Mouse (Mus musculus) forebrain, embryonic 14.5 days (tissue): ENCODE data around the gene Irx1. TPM values are rescaled to one million over a fixed set of nuclear protein-coding genes. Genes with fewer than 3 reads are reported as not detected.

ENCODE experiments used
- ATAC-seq: fragments of 200-750 bp; cut with Nextera tagmentation; 2 replicates; pipeline ENCODE4 v1.8.0; 2017; ENCODE audit warnings: mild to moderate bottlenecking, moderate library complexity
- DNase-seq: peaks from one replicate; pipeline ENCODE4 v3.0.0-alpha.2; 2015; ENCODE audit warnings: low spot score
- H3K27ac ChIP-seq: fragments of 300-500 bp; sonication (generic); 2 replicates; pipeline ENCODE4 v1.5.1; 2014; ENCODE audit warnings: low read depth, mild to moderate bottlenecking, control low read depth, low read length, moderate library complexity
- H3K27me3 ChIP-seq: fragments of 300-500 bp; sonication (generic); replicated peaks from 2 replicates; pipeline ENCODE4 v1.6.1; 2014; ENCODE audit warnings: low read length, control low read depth, mixed read lengths; ENCODE audit not compliant: control insufficient read depth, insufficient read depth
- H3K36me3 ChIP-seq: fragments of 300-500 bp; sonication (generic); 2 replicates; pipeline ENCODE4 v1.6.1; 2014; ENCODE audit warnings: low read length, control low read depth; ENCODE audit not compliant: control insufficient read depth, insufficient read depth
- H3K4me1 ChIP-seq: fragments of 300-500 bp; sonication (generic); 2 replicates; pipeline ENCODE4 v1.6.1; 2014; ENCODE audit warnings: antibody characterized with exemption, low read length, control low read depth; ENCODE audit not compliant: control insufficient read depth, insufficient read depth
- H3K4me2 ChIP-seq: fragments of 300-500 bp; sonication (generic); 2 replicates; pipeline ENCODE4 v1.6.1; 2014; ENCODE audit warnings: mild to moderate bottlenecking, control low read depth, low read length
- H3K4me3 ChIP-seq: fragments of 300-500 bp; sonication (generic); 2 replicates; pipeline ENCODE4 v1.5.1; 2014; ENCODE audit warnings: low read depth, low read length, control low read depth
- H3K9ac ChIP-seq: fragments of 300-500 bp; sonication (generic); 2 replicates; pipeline ENCODE4 v1.6.1; 2014; ENCODE audit warnings: mild to moderate bottlenecking, low read length, control low read depth, moderate library complexity
- H3K9me3 ChIP-seq: fragments of 300-500 bp; sonication (generic); replicated peaks from 2 replicates; pipeline ENCODE4 v1.6.1; 2016; ENCODE audit warnings: low read length, control low read depth, mixed read lengths; ENCODE audit not compliant: control insufficient read depth
- WGBS: fragments of 180-500 bp; shearing (Covaris S2); extraction: QIAGEN DNeasy Blood & Tissue Kit; methylation state at CpG from one replicate; pipeline ENCODE4 v1.1.7; 2014; 5-methylcytosine and 5-hydroxymethylcytosine counted together
- polyA plus RNA-seq: library from polyadenylated mRNA; unstranded; fragments of >200 nt; fragmentation: Nextera tagmentation; extraction: Ambion mirVana; gene quantifications from 2 replicates; pipeline ENCODE4 v1.2.1, GENCODE M21; 2014

Irx1 gene
- 0.32 and 0.62 TPM in 2 replicates for polyA plus RNA-seq

DNA sequence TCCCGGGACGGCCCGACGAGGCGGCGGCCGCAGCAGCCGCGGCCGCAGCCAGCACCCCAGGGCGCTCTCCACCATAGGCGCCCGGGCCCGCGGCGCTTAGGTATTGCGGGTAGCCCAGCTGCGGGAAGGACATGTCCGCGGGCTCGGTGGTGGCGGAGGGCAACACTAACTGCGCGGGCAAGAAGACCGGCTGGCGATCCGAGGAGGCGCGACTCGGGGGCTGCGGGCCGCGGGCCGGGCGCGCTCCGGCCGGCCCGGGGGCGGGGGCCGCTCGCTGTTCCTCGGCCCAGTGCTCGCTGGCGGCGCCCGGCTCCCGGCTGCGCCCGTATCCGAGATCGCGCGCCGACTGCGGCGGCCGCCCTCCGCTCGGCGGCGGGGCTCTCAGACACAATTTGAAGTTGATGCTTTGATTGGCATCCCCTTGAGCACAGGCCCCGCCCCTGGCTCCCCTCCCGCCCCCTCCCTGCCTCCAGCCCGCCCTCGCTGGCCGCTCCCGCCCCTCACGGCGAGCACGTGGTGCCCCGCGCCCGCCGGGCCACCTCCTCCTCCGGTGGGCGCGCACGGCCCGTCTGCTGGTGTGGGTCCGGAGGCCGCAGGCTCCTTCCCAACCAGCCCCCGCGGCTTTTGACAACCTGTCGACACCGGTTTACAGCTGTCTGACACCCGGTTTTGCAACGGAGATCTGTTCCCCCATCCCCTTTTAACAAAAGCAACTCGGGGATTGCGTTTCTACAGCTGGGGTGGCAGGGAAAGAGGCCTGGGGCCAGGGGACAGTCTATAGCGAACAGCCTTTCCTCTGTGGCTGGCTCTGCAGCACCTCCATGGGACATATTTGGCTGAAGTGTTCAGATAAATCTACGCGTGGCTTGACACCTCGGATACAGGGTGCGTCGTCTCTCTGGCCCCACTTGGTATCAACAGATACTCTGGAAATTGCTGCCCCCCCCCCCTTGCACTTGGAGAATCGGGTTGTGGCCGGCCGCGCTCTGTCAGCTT, at the start of gene Irx1:
Gene Irx1 (minus strand): TSS at position 368 of the 996 bp plus-strand sequence.
- Histone ChIP-seq H3K27ac (no peak within 1 kb of the TSS), H3K9me3 (no peaks in the 10 kb centered on the region), H3K4me2 (peak within 1 kb of the TSS; percentile 59), H3K4me3 (peak within 1 kb of the TSS; percentile 35), H3K27me3 (peaks cover 90% of the 10 kb centered on the region), H3K9ac (peak within 1 kb of the TSS; percentile 43), H3K4me1 (peaks cover 2% of the 10 kb centered on the region; the same call in 1 of the 2 replicates), H3K36me3 (no peaks in the 10 kb centered on the region)
- under 1% methylated on average over 71 of the region's 100 CpGs for WGBS
- peak; percentile 57 for ATAC-seq
- DNase-seq = peak; percentile 59

DNA sequence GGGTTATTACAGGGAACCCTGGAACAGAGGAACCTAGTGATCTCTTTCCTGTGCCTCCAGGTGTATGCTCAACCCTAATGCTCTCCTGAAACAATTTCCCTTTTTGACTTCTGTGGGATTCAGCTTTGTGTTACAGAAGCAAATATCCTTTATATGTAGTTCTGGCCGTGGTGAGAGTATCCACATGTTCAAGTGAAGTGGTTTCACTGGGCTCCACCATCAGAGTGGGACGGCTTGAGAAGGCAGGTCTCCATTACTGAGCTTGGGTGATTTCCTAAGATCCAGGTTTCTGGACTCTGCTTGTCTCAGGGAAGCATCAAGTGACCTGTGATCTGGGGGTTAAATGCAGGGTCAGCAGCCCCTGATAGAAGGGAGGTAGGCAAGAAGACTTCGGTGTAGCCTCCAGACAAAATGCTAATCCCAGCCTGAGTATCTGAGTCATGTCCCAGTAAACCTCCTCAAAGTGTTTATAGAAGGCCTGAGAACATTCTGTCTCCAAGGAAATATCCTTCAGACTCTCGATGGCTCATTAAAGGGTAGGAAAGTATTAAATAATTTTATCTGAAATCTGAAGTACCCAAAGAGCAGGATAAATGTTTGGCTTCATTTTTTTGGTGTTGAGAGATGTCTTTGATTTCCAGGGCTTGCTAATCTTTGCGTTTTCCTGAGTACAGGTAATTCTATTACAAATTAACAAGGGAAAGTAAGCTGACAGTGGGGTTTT, 16.6 kb upstream of the Irx1 start:
- Histone ChIP-seq H3K4me2 (no peak overlapping the region), H3K4me3 (no peak overlapping the region), H3K36me3 (no peaks in the 10 kb centered on the region), H3K27ac (no peak overlapping the region), H3K9me3 (no peaks in the 10 kb centered on the region), H3K9ac (no peak overlapping the region), H3K4me1 (no peaks in the 10 kb centered on the region), H3K27me3 (0 out of 2 replicates have a peak, but pooled peaks cover 3% of the 10 kb centered on the region)
- WGBS = 60% methylated on average over 5 of the region's 5 CpGs
- no peak for DNase-seq
- no peak for ATAC-seq

DNA sequence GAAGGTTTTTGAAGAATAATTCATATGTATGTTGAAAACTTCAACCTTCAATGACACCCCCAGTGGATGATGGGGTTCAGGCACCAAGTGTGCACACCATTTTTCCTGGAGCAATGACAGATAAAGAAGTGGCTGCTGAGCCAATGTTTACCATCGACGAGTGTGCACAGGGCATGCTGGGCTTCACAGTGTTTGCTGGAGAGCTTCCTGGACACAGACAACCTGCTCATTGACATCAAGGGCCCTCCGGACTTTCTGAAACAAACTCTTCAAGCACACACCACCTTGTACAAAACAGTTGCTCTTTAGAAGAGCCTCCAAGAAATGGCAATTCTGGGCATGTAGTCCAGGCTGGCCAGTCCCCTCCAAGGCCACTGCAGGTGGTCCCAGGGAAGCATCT, 12.2 kb upstream of the Irx1 start:
- no peak overlapping the region for H3K4me2 ChIP-seq
- H3K4me1 ChIP-seq = no peaks in the 10 kb centered on the region
- H3K4me3 ChIP-seq = no peak overlapping the region
- no peaks in the 10 kb centered on the region for H3K9me3 ChIP-seq
- no peak overlapping the region for H3K27ac ChIP-seq
- peaks cover 22% of the 10 kb centered on the region; the same call in 1 of the 2 replicates for H3K27me3 ChIP-seq
- DNase-seq (no peak), ATAC-seq (no peak)
- no peak overlapping the region for H3K9ac ChIP-seq
- 88% methylated on average over 3 of the region's 3 CpGs for WGBS
- no peaks in the 10 kb centered on the region for H3K36me3 ChIP-seq

DNA sequence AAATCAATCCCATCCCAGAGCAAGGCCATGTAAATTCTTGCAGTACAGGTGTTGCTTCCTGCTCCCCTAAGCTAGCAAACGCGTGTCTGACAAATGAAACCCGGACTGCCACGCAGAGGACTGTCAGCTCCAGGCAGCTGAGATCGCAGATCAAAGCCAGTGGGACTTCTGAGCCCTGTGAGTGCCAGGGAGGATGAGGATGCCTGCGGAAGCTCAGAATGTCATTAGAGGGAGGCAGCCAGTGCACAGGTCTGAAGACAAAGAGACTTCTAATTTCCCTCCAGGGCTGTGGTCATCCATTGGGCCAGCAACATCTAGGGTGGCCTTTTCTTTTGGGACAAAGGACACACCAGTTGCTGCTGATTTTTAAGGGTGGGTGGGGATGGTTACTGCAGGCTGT, 4.8 kb upstream of the Irx1 start:
- Histone ChIP-seq H3K27ac (no peak overlapping the region), H3K36me3 (no peaks in the 10 kb centered on the region), H3K27me3 (peaks cover 89% of the 10 kb centered on the region), H3K4me1 (no peaks in the 10 kb centered on the region; the same call in 1 of the 2 replicates), H3K4me2 (no peak overlapping the region), H3K9me3 (no peaks in the 10 kb centered on the region), H3K9ac (no peak overlapping the region), H3K4me3 (no peak overlapping the region)
- DNase-seq (peak; percentile 22), ATAC-seq (no peak)
- WGBS = under 1% methylated on average over 6 of the region's 6 CpGs

DNA sequence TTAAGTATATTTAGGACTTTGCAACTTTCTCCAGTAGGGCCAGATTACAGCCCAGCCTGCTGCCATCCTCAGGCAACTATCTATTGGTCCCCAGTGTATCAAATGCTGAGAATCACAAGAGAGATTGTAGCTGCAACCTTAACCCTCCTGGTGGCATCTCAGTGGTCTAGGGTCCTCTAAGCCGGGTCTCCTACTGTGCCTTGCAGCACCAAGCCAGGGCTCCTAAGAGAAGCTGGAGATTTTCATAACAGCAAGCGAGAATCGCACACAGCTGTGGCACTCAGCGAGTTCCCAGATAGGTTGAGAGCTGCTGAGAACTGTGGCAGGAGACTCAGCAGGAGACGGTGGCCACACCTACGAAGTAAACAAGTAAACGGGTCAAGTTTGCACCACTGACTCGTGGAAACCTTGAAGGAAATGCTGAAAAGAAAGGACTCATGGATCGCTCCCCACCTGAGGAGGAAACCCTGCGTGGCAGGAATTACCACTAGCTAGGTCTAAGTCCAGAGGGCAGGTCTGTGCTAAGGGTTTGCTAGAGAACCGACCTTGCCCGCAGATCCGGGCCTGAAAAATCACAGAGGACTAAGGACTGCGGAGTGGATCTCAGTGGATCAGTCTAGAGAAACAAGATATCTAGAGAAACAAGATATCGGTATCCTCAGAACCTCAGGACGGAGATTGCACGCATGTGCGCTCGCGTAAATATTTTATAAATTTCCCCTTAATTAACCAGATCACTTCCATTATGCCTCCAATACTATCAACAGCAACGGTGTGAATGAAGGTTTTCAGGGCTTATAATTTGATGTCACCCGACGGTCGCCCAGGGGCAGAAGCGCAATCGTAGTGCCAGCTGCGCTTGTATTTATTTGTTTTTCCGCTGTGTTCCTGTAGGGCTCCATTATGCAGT, 4.1 kb upstream of the Irx1 start:
- no peaks in the 10 kb centered on the region; the same call in 1 of the 2 replicates for H3K4me1 ChIP-seq
- H3K4me2 ChIP-seq = no peak overlapping the region
- no peak overlapping the region for H3K9ac ChIP-seq
- ATAC-seq (no peak), DNase-seq (no peak)
- WGBS = 4% methylated on average over 28 of the region's 28 CpGs
- peaks cover 91% of the 10 kb centered on the region for H3K27me3 ChIP-seq
- no peaks in the 10 kb centered on the region for H3K9me3 ChIP-seq
- no peak overlapping the region for H3K27ac ChIP-seq
- H3K4me3 ChIP-seq = no peak overlapping the region
- H3K36me3 ChIP-seq = no peaks in the 10 kb centered on the region

DNA sequence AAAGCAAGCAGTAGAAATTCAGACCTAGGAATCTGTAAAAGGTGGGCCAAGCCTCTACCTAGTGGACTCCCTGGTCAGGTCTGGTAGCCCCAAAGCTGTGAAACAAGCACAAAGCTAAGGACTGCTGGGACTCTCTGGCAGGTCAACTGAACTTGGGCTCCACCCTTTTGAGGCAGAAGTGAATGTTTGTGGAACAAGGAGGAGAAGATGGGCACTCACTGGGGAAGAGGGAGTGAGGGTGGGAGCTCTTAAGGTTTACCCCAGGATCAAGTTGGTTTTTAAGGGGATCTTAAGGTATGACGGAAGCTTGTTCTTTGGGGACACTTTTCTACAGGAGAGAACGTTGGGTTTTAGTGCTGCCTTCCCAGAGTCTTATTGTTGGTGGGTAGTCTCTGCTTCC, 3.1 kb upstream of the Irx1 start:
- Histone ChIP-seq H3K27me3 (peaks cover 91% of the 10 kb centered on the region), H3K27ac (no peak overlapping the region), H3K9me3 (no peaks in the 10 kb centered on the region), H3K4me1 (no peaks in the 10 kb centered on the region; the same call in 1 of the 2 replicates), H3K4me2 (no peak overlapping the region), H3K36me3 (no peaks in the 10 kb centered on the region), H3K9ac (no peak overlapping the region), H3K4me3 (no peak overlapping the region)
- ATAC-seq (no peak), DNase-seq (no peak)
- WGBS = 16% methylated on average over 2 of the region's 2 CpGs

DNA sequence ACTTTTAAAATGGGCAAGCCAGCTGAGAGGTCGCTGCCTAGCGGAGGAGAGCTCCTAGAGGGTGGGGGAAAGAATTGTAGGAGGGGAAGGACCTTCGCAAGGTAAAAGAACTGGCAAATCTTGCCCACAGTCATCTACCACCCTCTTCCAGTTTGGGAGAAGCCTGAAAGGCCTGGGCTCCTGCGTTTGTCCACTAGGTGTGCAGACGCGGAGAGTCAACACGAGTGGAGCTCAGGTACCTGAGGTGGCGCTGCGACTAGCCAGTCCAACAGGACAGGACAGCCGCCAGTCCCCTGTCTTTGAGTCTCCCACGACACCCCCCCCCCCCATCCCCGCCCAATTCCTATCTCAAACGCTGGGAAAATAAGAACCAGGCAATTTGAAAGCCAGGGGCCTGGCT, 843 bp upstream of the Irx1 start:
- H3K4me3 ChIP-seq = no peak overlapping the region
- H3K36me3 ChIP-seq = no peaks in the 10 kb centered on the region
- H3K27ac ChIP-seq = no peak overlapping the region
- ATAC-seq = peak; percentile 6; the same call in 1 of the 2 replicates
- H3K9me3 ChIP-seq = no peaks in the 10 kb centered on the region
- peaks cover 90% of the 10 kb centered on the region for H3K27me3 ChIP-seq
- no peak overlapping the region for H3K9ac ChIP-seq
- DNase-seq = peak; percentile 13
- peaks cover under 1% of the 10 kb centered on the region; the same call in 1 of the 2 replicates for H3K4me1 ChIP-seq
- H3K4me2 ChIP-seq = peak overlapping the region; percentile 59; the same call in 1 of the 2 replicates
- WGBS = 3% methylated on average over 13 of the region's 13 CpGs
